12 mouse cellular contexts compared by ENCODE assay signal in the genomic region with DNA sequence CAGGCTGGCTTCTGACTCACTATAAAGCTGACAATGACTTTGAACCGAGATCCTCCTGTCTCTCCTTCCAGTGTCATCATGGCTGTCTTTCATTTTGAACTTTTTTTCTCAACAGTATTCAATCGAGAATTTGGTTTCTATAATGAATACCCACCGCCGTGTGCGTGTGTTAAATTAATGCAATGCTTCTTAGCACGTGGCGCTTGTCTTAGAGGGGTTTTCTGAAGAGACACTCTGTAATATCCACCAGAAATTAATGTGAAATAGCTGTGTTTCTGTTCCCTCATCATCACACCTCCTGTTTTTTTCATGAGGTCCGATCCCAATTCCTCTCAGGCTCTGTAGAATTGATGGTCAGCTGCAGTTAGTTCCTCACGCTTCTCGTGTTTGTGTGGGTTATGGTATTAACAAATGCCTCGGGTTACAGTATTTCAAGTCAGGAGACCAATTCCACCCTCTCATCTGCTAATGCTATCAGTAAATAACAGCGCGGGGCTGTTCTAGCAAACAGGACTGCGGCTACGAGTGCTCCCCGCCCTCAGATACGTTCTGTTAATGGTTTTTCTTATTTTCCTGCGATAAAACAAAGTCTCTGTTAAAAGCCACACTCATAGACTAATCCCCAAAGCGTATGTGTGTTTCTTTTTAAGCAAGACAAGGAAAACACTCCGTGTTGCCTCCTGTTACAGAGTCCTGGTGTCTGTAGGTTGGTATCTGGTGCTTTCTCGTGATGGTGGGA. TPM values are rescaled to one million over a fixed set of nuclear protein-coding genes. Genes with fewer than 3 reads are reported as not detected.
DNase-seq lines count a peak whose midpoint lies in the region; ATAC-seq and TF ChIP-seq lines count a peak whose summit lies in the region.
"Had no signal": no experiment of that assay in that cellular context is flagged by ENCODE, and none has a peak within 500 bp of the region (broad histone marks: within the 10 kb centered on the region; RNA-seq: fewer than 3 reads in every experiment).

No protein-coding gene starts in this region.

- TF ChIP-seq RAD21 in MEL (IDR thresholded peaks at IDR 0.05; ENCODE audit: low read depth, low read length), result no peak

- ATAC-seq in hindbrain, embryonic 13.5 days (ENCODE audit: low FRiP score), result no peak
- ATAC-seq in hindbrain, embryonic 11.5 days (ENCODE audit: low FRiP score), result no peak
- ATAC-seq in erythroblast, adult 5-6 weeks (replicated peaks; ENCODE audit: low FRiP score, poor library complexity, severe bottlenecking), result peak; percentile 61
- peak; percentile 56 for ATAC-seq in megakaryocyte-erythroid progenitor cell, adult 5-6 weeks (replicated peaks; ENCODE audit: low FRiP score, low TSS enrichment, poor library complexity, severe bottlenecking)

- H3K9ac ChIP-seq in hindbrain, embryonic 13.5 days, result no peak overlapping the region
- no peak overlapping the region for H3K9ac ChIP-seq in hindbrain, embryonic 11.5 days (ENCODE audit: low read depth, low read length)
- peak overlapping the region; percentile 74 for H3K9ac ChIP-seq in MEL (ENCODE audit: control insufficient read depth, low read depth, low read length, poor library complexity, severe bottlenecking)
- H3K9ac ChIP-seq: forebrain, embryonic 12.5 days had no signal

- TF ChIP-seq CTCF in MEL (IDR thresholded peaks at IDR 0.05 in 2 of 3, conservative IDR thresholded peaks at IDR 0.05 in 1 of 3; ENCODE audit: control insufficient read depth in 1 of 3, insufficient read depth in 1 of 3, low read depth in 2 of 3, low read length in 3 of 3, poor library complexity in 1 of 3, severe bottlenecking in 1 of 3), result no peak

- no peaks in the 10 kb centered on the region for H3K36me3 ChIP-seq in hindbrain, embryonic 13.5 days
- no peaks in the 10 kb centered on the region for H3K36me3 ChIP-seq in hindbrain, embryonic 11.5 days (ENCODE audit: control insufficient read depth, insufficient read depth, low read length)
- H3K36me3 ChIP-seq in MEL (ENCODE audit: control insufficient read depth in 1 of 2, insufficient read depth in 2 of 2, low read length in 2 of 2), result peaks cover 0 to 48% of the 10 kb centered on the region in 2 experiments; a peak in 2 of 4 replicates
- H3K36me3 ChIP-seq: forebrain, embryonic 12.5 days had no signal

- H3K9me3 ChIP-seq in hindbrain, embryonic 13.5 days, result no peaks in the 10 kb centered on the region
- no peaks in the 10 kb centered on the region for H3K9me3 ChIP-seq in hindbrain, embryonic 11.5 days (ENCODE audit: control insufficient read depth, low read length)
- no peaks in the 10 kb centered on the region for H3K9me3 ChIP-seq in MEL (replicated peaks; ENCODE audit: insufficient read depth, low read length)
- H3K9me3 ChIP-seq: forebrain, embryonic 12.5 days had no signal

- peak; percentile 49 to 66; a peak in 2 of 4 replicates for TF ChIP-seq POLR2A in MEL (IDR thresholded peaks at IDR 0.05; ENCODE audit: control insufficient read depth in 1 of 2, insufficient read depth in 1 of 2, low read depth in 1 of 2, low read length in 2 of 2, poor library complexity in 1 of 2)

- H3K4me3 ChIP-seq in hindbrain, embryonic 13.5 days, result no peak overlapping the region
- H3K4me3 ChIP-seq in hindbrain, embryonic 11.5 days (ENCODE audit: low read depth, low read length), result no peak overlapping the region
- H3K4me3 ChIP-seq in MEL (ENCODE audit: control insufficient read depth in 1 of 2, insufficient read depth in 1 of 2, low read depth in 2 of 2, low read length in 2 of 2), result peak overlapping the region; percentile 34 to 54
- H3K4me3 ChIP-seq: forebrain, embryonic 12.5 days had no signal

- peaks cover 46% of the 10 kb centered on the region for H3K4me1 ChIP-seq in hindbrain, embryonic 13.5 days (replicated peaks)
- peaks cover 8% of the 10 kb centered on the region; the same call in 1 of the 2 replicates for H3K4me1 ChIP-seq in hindbrain, embryonic 11.5 days (replicated peaks; ENCODE audit: control insufficient read depth, insufficient read depth, low read length)
- H3K4me1 ChIP-seq in MEL (ENCODE audit: control insufficient read depth in 1 of 2, insufficient read depth in 2 of 2, low read length in 2 of 2), result peaks cover 24 to 64% of the 10 kb centered on the region in 2 experiments

- peak overlapping the region; percentile 48 for H3K27ac ChIP-seq in hindbrain, embryonic 13.5 days
- no peak overlapping the region for H3K27ac ChIP-seq in hindbrain, embryonic 11.5 days (ENCODE audit: low read depth, low read length)
- peak overlapping the region; percentile 96 for H3K27ac ChIP-seq in MEL (ENCODE audit: control insufficient read depth, low read depth, low read length)
- H3K27ac ChIP-seq: forebrain, embryonic 12.5 days had no signal

- no peak for DNase-seq in hindbrain, embryonic 11.5 days (ENCODE audit: low spot score)
- peak; percentile 85 for DNase-seq in MEL (ENCODE audit: low read depth, low spot score)
- DNase-seq in heart, adult 18-20 months, result no peak
- no peak for DNase-seq in ovary, adult 18-20 months (ENCODE audit: low spot score)
- DNase-seq: gastrocnemius, postnatal 14 days; heart, postnatal 10 days; kidney, adult 11 months; thymus, postnatal 14 days had no signal

- peaks cover 12% of the 10 kb centered on the region for H3K79me2 ChIP-seq in MEL (ENCODE audit: control insufficient read depth, insufficient read depth, low read length, poor library complexity)

- no peaks in the 10 kb centered on the region for H3K27me3 ChIP-seq in hindbrain, embryonic 13.5 days
- H3K27me3 ChIP-seq in hindbrain, embryonic 11.5 days (ENCODE audit: control insufficient read depth, insufficient read depth, low read length), result no peaks in the 10 kb centered on the region
- no peaks in the 10 kb centered on the region for H3K27me3 ChIP-seq in MEL (ENCODE audit: control insufficient read depth in 1 of 2, insufficient read depth in 2 of 2, low read length in 2 of 2)
- H3K27me3 ChIP-seq: forebrain, embryonic 12.5 days had no signal

- no peak overlapping the region for H3K4me2 ChIP-seq in hindbrain, embryonic 13.5 days
- no peak overlapping the region for H3K4me2 ChIP-seq in hindbrain, embryonic 11.5 days (replicated peaks; ENCODE audit: low read depth, low read length)
- H3K4me2 ChIP-seq: forebrain, embryonic 12.5 days had no signal

- 72% methylated on average over 21 of the region's 21 CpGs for WGBS in hindbrain, embryonic 13.5 days
- 83% methylated on average over 21 of the region's 21 CpGs for WGBS in hindbrain, embryonic 11.5 days

- peak in 1 of 2 experiments; percentile 72; a peak in 3 of 4 replicates for TF ChIP-seq EP300 in MEL (IDR thresholded peaks at IDR 0.05; ENCODE audit: low read depth in 1 of 2, low read length in 2 of 2)

TF ChIP-seq in MEL, 35 proteins besides CTCF, POLR2A, EP300 and RAD21 (continues in another document):
- TF ChIP-seq CHD2 (IDR thresholded peaks at IDR 0.05; ENCODE audit: low read length) (no peak), NRF1 (IDR thresholded peaks at IDR 0.05; ENCODE audit: insufficient read depth, low read depth, low read length, poor library complexity, severe bottlenecking) (0 out of 2 replicates have a peak, but pooled peaks have one; percentile 6), ZC3H11A (IDR thresholded peaks at IDR 0.05; ENCODE audit: low read depth, low read length) (no peak), MAFK (IDR thresholded peaks at IDR 0.05; ENCODE audit: borderline replicate concordance, low read depth, low read length) (no peak), MXI1 (IDR thresholded peaks at IDR 0.05; ENCODE audit: low read depth, low read length) (peak; percentile 56), CHD1 (IDR thresholded peaks at IDR 0.05; ENCODE audit: low read depth, low read length) (0 out of 2 replicates have a peak, but pooled peaks have one; percentile 86), USF1 (IDR thresholded peaks at IDR 0.05; ENCODE audit: low read depth, low read length) (no peak), BHLHE40 (IDR thresholded peaks at IDR 0.05; ENCODE audit: borderline replicate concordance, low read depth, low read length) (peak; percentile 72), RCOR1 (IDR thresholded peaks at IDR 0.05; ENCODE audit: low read depth, low read length) (no peak), ZMIZ1 (IDR thresholded peaks at IDR 0.05; ENCODE audit: low read depth, low read length) (no peak), ZKSCAN1 (IDR thresholded peaks at IDR 0.05; ENCODE audit: low read depth, low read length) (no peak), UBTF (IDR thresholded peaks at IDR 0.05; ENCODE audit: borderline replicate concordance, insufficient read depth, low read depth, low read length) (no peak), GATA1 (IDR thresholded peaks at IDR 0.05; ENCODE audit: low read depth, low read length) (peak; percentile 69; the same call in 1 of the 2 replicates), TCF12 (IDR thresholded peaks at IDR 0.05; ENCODE audit: low read depth, low read length) (peak; percentile 44), ETS1 (IDR thresholded peaks at IDR 0.05; ENCODE audit: low read depth, low read length) (peak; percentile 80; the same call in 1 of the 2 replicates), USF2 (IDR thresholded peaks at IDR 0.05; ENCODE audit: borderline replicate concordance in 1 of 2, insufficient read depth in 1 of 2, low read depth in 1 of 2, low read length in 2 of 2) (no peak), ZNF384 (IDR thresholded peaks at IDR 0.05; ENCODE audit: low read depth, low read length) (no peak), TBP (IDR thresholded peaks at IDR 0.05; ENCODE audit: low read depth, low read length) (peak; percentile 85), NELFE (IDR thresholded peaks at IDR 0.05; ENCODE audit: low read depth, low read length) (peak; percentile 55), JUND (IDR thresholded peaks at IDR 0.05; ENCODE audit: low read depth, low read length) (no peak), MEF2A (IDR thresholded peaks at IDR 0.05; ENCODE audit: extremely low read depth, insufficient replicate concordance, low read depth, low read length, poor library complexity, severe bottlenecking) (no peak), SIN3A (IDR thresholded peaks at IDR 0.05; ENCODE audit: low read length) (peak; percentile 68), ELF1 (IDR thresholded peaks at IDR 0.05; ENCODE audit: low read depth, low read length) (no peak)

RNA-seq across cellular contexts. Expression of a gene that starts 32.6 kb away (rescaled TPM):
- 2.7 and 3.2 TPM in 2 replicates for polyA plus RNA-seq in hindbrain, embryonic 13.5 days (2015; fragmentation: Nextera tagmentation; extraction: Ambion mirVana)
- 2.2 and 2.3 TPM in 2 replicates for polyA plus RNA-seq in hindbrain, embryonic 11.5 days (2014; fragmentation: Nextera tagmentation; extraction: Ambion mirVana)
- 3.1 and 4.5 TPM in 2 replicates for total RNA-seq in MEL (2012; rRNA removed)
- 10 to 100 TPM in 1 of 2 experiments, not detected in 1; 10.6 TPM for polyA plus RNA-seq in MEL (2012; ENCODE audit: insufficient read depth in 1 of 2, insufficient read length in 2 of 2, low read depth in 1 of 2, low replicate concordance in 2 of 2, missing spikeins in 1 of 2)
- 1.7 and 7.3 TPM in 2 replicates for total RNA-seq in erythroblast, adult 5-6 weeks (2015; ENCODE audit: low replicate concordance)
- total RNA-seq in erythroblast, adult 5-6 weeks (2017; ENCODE audit: low replicate concordance), result 7.0 and 9.5 TPM in 2 replicates
- total RNA-seq in megakaryocyte-erythroid progenitor cell, adult 5-6 weeks (2014; fragmentation: Nextera tagmentation), result 14.2 and 15.2 TPM in 2 replicates
- 19.0 and 24.1 TPM in 2 replicates for total RNA-seq in megakaryocyte-erythroid progenitor cell, adult 5-6 weeks (2017)
- 1 to 10 TPM; 2.5 to 3.2 TPM for total RNA-seq in heart, adult 18-20 months (2021)

Comparison
In these comparisons a context has a peak if more than half of its experiments do, and no peak if none do; other contexts are left out.
1. ATAC-seq: peak in erythroblast, adult 5-6 weeks (single experiment) and megakaryocyte-erythroid progenitor cell, adult 5-6 weeks (single experiment); none in hindbrain, embryonic 13.5 days (single experiment) and hindbrain, embryonic 11.5 days (single experiment).
2. H3K4me3 ChIP-seq: peak in MEL (2 of 2); none in hindbrain, embryonic 13.5 days (single experiment) and hindbrain, embryonic 11.5 days (single experiment).